Mouse (Mus musculus): ENCODE data around the gene Dlg4. TPM values are rescaled to one million over a fixed set of nuclear protein-coding genes. Genes with fewer than 3 reads are reported as not detected.

The Dlg4 gene
- total RNA-seq, 2 experiments from 2014 or later = 818 to 875 TPM

DNA sequence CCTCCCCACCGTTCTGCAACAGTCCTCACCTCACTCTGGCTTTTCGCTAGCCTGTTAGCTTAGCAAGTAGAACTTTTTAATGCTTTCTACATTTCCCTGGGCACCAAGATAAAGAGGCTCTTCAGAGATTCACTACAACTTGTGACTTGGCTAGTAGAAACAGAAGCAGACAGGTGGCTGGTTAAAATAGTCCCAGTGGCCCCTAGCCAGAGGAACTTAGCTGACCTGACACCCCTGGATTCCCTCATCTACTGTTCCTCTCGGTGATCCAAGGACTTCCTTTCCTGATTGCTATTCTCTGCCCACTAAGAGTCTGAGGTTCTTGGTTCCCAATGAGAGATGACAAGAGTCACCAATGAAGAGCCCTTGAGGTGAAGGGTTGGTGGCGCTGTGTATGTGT, 33.4 kb upstream of the Dlg4 start:
- TF ChIP-seq CTCF (IDR thresholded peaks at IDR 0.05) = no peak
- Histone ChIP-seq H3K27ac (no peak overlapping the region), H3K4me3 (no peak overlapping the region)
- intact Hi-C loops (cut with DNase I) = no loop called here
- DNase-seq (ENCODE audit: extremely low spot score in 1 of 2, low spot score in 2 of 2) = no peak

DNA sequence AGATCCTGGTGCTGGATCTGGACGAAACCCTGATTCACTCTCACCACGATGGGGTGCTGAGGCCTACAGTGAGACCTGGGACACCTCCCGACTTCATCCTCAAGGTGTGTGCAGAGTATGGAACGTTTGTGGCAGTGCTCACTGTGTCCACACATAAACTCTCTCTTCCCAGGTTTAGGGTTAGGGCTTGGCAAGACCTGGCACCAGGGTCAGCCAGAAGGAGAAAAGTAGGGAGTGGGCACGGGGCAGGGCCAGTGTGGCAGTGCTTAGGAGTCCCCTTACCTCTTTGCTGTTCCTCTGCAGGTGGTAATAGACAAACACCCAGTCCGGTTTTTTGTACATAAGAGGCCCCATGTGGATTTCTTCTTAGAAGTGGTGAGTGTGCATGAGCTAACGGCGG, 32.3 kb upstream of the Dlg4 start:
- Histone ChIP-seq H3K27ac (no peak overlapping the region), H3K4me3 (no peak overlapping the region)
- TF ChIP-seq CTCF (IDR thresholded peaks at IDR 0.05) = no peak
- no peak for DNase-seq (ENCODE audit: extremely low spot score in 1 of 2, low spot score in 2 of 2)
- intact Hi-C loops (cut with DNase I) = no loop called here

GRCm38 (mm10) chr11:69989949-69990348, 26.8 kb upstream of the Dlg4 start:
- intact Hi-C loops (cut with DNase I) = no loop called here
- Histone ChIP-seq H3K27ac (no peak overlapping the region), H3K4me3 (no peak overlapping the region)
- DNase-seq (ENCODE audit: extremely low spot score in 1 of 2, low spot score in 2 of 2) = no peak
- TF ChIP-seq CTCF (IDR thresholded peaks at IDR 0.05) = no peak

DNA sequence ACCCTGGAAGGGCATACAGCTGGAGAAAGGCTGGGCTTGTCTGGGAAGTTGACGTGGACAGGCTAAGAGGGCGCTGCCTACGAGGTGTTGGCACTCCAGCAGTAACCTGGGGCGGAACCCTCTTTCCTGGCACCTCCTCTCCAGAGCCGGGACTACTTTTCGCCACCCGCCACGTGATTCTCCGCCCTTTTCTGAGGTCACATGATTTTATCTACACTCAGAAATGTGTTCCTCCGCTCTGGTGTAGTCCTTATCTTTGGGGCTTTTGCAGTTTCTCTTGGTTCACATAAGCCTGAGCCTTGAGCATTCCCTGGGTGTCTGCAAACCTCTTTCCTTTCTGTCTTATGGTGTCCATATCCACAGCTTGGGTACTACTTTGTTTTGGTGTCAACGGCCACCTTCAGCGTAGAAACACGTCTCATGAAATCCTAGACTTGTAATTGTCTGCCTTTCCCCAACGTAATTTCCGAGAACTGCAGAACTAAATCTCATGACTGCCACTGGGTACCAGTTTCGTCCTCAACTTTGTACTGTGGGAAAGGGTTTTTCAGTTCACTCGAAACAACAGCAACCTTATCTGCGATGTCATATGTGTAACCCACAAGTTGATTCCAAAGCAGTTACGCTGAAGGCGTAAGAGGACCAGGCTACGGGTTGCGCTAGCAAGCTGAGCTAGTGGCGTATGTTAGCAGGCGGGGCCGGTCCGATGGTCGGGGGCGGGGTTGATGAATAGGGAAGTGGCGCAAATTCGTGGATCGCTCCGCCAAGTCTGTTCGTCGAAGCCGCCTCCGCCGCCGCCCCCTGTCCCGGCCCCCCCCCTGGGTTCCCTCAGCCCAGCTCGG, 25.7 kb upstream of the Dlg4 start, which contains the start of gene Gabarap:
TSS of gene Gabarap (plus strand) at position 294 of the 842 bp plus-strand sequence.
- Histone ChIP-seq H3K27ac (peak within 1 kb of the TSS; percentile 96), H3K4me3 (peak within 1 kb of the TSS; percentile 93)
- intact Hi-C loops (cut with DNase I) = no loop called here
- DNase-seq (ENCODE audit: extremely low spot score in 1 of 2, low spot score in 2 of 2) = peak; percentile 93 to 95
- no peak for TF ChIP-seq CTCF (IDR thresholded peaks at IDR 0.05)

- intact Hi-C loops (cut with DNase I) = no loop called here
- TF ChIP-seq CTCF (IDR thresholded peaks at IDR 0.05) = no peak
- no peak for DNase-seq (ENCODE audit: extremely low spot score in 1 of 2, low spot score in 2 of 2)
- Histone ChIP-seq H3K27ac (peak overlapping the region; percentile 96), H3K4me3 (peak overlapping the region; percentile 93)
Measured at GRCm38 (mm10) chr11:69991711-69992110, 25.0 kb upstream of the Dlg4 start.

GRCm38 (mm10) chr11:69992396-69992795, 24.3 kb upstream of the Dlg4 start:
- intact Hi-C loops (cut with DNase I) = no loop called here
- no peak for TF ChIP-seq CTCF (IDR thresholded peaks at IDR 0.05)
- no peak for DNase-seq (ENCODE audit: extremely low spot score in 1 of 2, low spot score in 2 of 2)
- Histone ChIP-seq H3K27ac (peak overlapping the region; percentile 96), H3K4me3 (peak overlapping the region; percentile 93)

DNA sequence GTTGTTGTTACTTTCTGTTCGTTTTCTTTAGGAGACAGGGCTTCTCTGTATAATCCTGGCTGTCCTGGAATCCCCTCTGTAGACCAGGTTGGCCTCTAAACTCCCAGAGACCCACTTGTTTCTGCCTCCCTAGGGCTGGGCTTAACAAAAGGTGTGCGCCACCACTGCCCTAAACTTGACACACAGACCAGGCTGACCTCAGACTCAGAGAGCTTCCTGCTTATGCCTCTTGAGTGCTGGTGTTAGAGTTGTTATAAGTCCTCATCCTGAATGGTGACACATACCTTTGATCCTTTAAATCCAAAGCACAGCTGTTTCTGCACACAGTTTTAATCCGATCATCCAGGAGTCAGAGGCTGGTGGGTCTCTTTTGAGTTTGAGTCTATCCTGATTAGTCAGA, 23.8 kb upstream of the Dlg4 start:
- Histone ChIP-seq H3K4me3 (peak overlapping the region; percentile 93), H3K27ac (0 out of 2 replicates have a peak overlapping the region, but pooled peaks have one; percentile 96)
- DNase-seq (ENCODE audit: extremely low spot score in 1 of 2, low spot score in 2 of 2) = no peak
- no peak for TF ChIP-seq CTCF (IDR thresholded peaks at IDR 0.05)
- intact Hi-C loops (cut with DNase I) = no loop called here

GRCm38 (mm10) chr11:69994401-69995090, 22.2 kb upstream of the Dlg4 start:
- DNase-seq (ENCODE audit: extremely low spot score in 1 of 2, low spot score in 2 of 2) = no peak
- H3K4me3 ChIP-seq = no peak overlapping the region
- intact Hi-C loops (cut with DNase I) = loop anchor here (2.0 kb wide), 1 partner anchor 14 kb away; the partner anchor contains the start of gene Ctdnep1
- no peak overlapping the region for H3K27ac ChIP-seq
- no peak for TF ChIP-seq CTCF (IDR thresholded peaks at IDR 0.05)

GRCm38 (mm10) chr11:69995391-69995960, 21.3 kb upstream of the Dlg4 start, which contains the start of gene Phf23:
Gene Phf23 (plus strand): TSS chr11:69995777.
- Histone ChIP-seq H3K4me3 (peak within 1 kb of the TSS; percentile 87), H3K27ac (peak within 1 kb of the TSS; percentile 95)
- peak; percentile 58 for TF ChIP-seq CTCF (IDR thresholded peaks at IDR 0.05)
- intact Hi-C loops (cut with DNase I) = loop anchor here (2.0 kb wide), 1 partner anchor 15 kb away; the partner anchor contains the start of gene Ctdnep1
- peak; percentile 95 to 96 for DNase-seq (ENCODE audit: extremely low spot score in 1 of 2, low spot score in 2 of 2)

GRCm38 (mm10) chr11:69996161-69997061, 20.3 kb upstream of the Dlg4 start:
- peak overlapping the region; percentile 87 for H3K4me3 ChIP-seq
- DNase-seq (ENCODE audit: extremely low spot score in 1 of 2, low spot score in 2 of 2) = peak in 1 of 2 experiments; percentile 51
- intact Hi-C loops (cut with DNase I) = no loop called here
- no peak for TF ChIP-seq CTCF (IDR thresholded peaks at IDR 0.05)
- H3K27ac ChIP-seq = peak overlapping the region; percentile 95

GRCm38 (mm10) chr11:69997070-69997509, 19.7 kb upstream of the Dlg4 start:
- intact Hi-C loops (cut with DNase I) = no loop called here
- H3K27ac ChIP-seq = peak overlapping the region; percentile 95
- peak overlapping the region; percentile 87 for H3K4me3 ChIP-seq
- no peak for TF ChIP-seq CTCF (IDR thresholded peaks at IDR 0.05)
- DNase-seq (ENCODE audit: extremely low spot score in 1 of 2, low spot score in 2 of 2) = peak; percentile 68 to 79
